Comparison of ENCODE assay signal across 8 mouse cellular contexts in the genomic region with DNA sequence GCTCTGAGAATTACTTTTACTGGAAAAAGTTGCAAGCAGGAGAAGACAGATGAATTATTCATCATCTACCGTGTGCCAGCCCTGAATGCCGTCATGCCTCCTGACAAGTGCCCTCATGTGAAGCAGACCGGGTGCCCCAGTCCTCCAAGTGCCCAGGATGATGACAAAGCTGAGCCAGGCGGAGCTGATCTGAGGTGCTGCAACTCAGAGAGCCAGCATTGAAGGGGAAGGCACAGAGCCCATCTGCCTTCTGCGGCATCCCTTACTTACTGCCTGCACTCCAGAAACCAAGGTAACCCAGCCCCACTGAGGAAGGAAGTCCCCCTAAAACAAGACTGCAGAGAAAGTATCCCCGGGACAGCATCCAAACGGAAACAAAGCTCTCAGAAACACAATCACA.
DNase-seq lines count a peak whose midpoint lies in the region; ATAC-seq and TF ChIP-seq lines count a peak whose summit lies in the region.

No protein-coding gene starts in this region.

- no peak for TF ChIP-seq EP300 in heart, postnatal 0 days (IDR thresholded peaks at IDR 0.05; ENCODE audit: low read depth)

- no peak overlapping the region for H3ac ChIP-seq in myocyte (ENCODE audit: control insufficient read depth, insufficient read length)

- H3K9ac ChIP-seq in kidney, embryonic 14.5 days (ENCODE audit: low read depth, low read length): no peak overlapping the region
- H3K9ac ChIP-seq in heart, postnatal 0 days (replicated peaks; ENCODE audit: low read depth, low read length): no peak overlapping the region
- H3K9ac ChIP-seq in intestine, embryonic 16.5 days (ENCODE audit: low read depth, low read length): no peak overlapping the region

- no peak for TF ChIP-seq CTCF in heart, postnatal 0 days (IDR thresholded peaks at IDR 0.05; ENCODE audit: low read depth)

- H3K27ac ChIP-seq in kidney, embryonic 14.5 days (ENCODE audit: low read depth, low read length): no peak overlapping the region
- peak overlapping the region; percentile 47; the same call in 1 of the 2 replicates for H3K27ac ChIP-seq in heart, postnatal 0 days (ENCODE audit: low read depth)
- H3K27ac ChIP-seq in intestine, embryonic 16.5 days (ENCODE audit: low read length): no peak overlapping the region

- no peaks in the 10 kb centered on the region for H3K36me3 ChIP-seq in kidney, embryonic 14.5 days (ENCODE audit: control insufficient read depth, insufficient read depth, low read length)
- no peaks in the 10 kb centered on the region for H3K36me3 ChIP-seq in heart, postnatal 0 days (replicated peaks; ENCODE audit: control insufficient read depth, insufficient read depth, low read length)
- no peaks in the 10 kb centered on the region for H3K36me3 ChIP-seq in myocyte (ENCODE audit: control insufficient read depth, insufficient read depth)
- H3K36me3 ChIP-seq in intestine, embryonic 16.5 days (ENCODE audit: control insufficient read depth, insufficient read depth, low read length): no peaks in the 10 kb centered on the region

- WGBS in kidney, embryonic 14.5 days: 82% methylated on average over 7 of the region's 7 CpGs
- 57% methylated on average over 7 of the region's 7 CpGs for WGBS in heart, postnatal 0 days
- WGBS in intestine, embryonic 16.5 days: 78% methylated on average over 7 of the region's 7 CpGs

- H3K4me1 ChIP-seq in kidney, embryonic 14.5 days (ENCODE audit: control insufficient read depth, insufficient read depth, low read length): peaks cover 3% of the 10 kb centered on the region; the same call in 1 of the 2 replicates
- peaks cover 35% of the 10 kb centered on the region for H3K4me1 ChIP-seq in heart, postnatal 0 days (ENCODE audit: control insufficient read depth, insufficient read depth)
- peaks cover 7% of the 10 kb centered on the region; the same call in 1 of the 2 replicates for H3K4me1 ChIP-seq in intestine, embryonic 16.5 days (ENCODE audit: control insufficient read depth, insufficient read depth, low read length)

- H3K4me2 ChIP-seq in kidney, embryonic 14.5 days (replicated peaks; ENCODE audit: low read depth, low read length): no peak overlapping the region
- H3K4me2 ChIP-seq in heart, postnatal 0 days (ENCODE audit: low read depth, low read length): no peak overlapping the region
- peak overlapping the region; percentile 74 for H3K4me2 ChIP-seq in myocyte (ENCODE audit: low read depth)
- no peak overlapping the region for H3K4me2 ChIP-seq in intestine, embryonic 16.5 days (ENCODE audit: low read depth, low read length)

- H3K27me3 ChIP-seq in kidney, embryonic 14.5 days (ENCODE audit: control insufficient read depth, insufficient read depth, low read length): no peaks in the 10 kb centered on the region
- H3K27me3 ChIP-seq in heart, postnatal 0 days (ENCODE audit: control insufficient read depth, insufficient read depth, low read length): no peaks in the 10 kb centered on the region
- H3K27me3 ChIP-seq in myocyte (ENCODE audit: control insufficient read depth, insufficient read depth, insufficient read length): no peaks in the 10 kb centered on the region
- H3K27me3 ChIP-seq in intestine, embryonic 16.5 days (replicated peaks; ENCODE audit: control insufficient read depth, insufficient read depth, low read length): no peaks in the 10 kb centered on the region

- no peaks in the 10 kb centered on the region for H3K9me3 ChIP-seq in kidney, embryonic 14.5 days (ENCODE audit: control insufficient read depth, low read length)
- no peaks in the 10 kb centered on the region for H3K9me3 ChIP-seq in heart, postnatal 0 days (replicated peaks; ENCODE audit: control insufficient read depth, low read length)
- H3K9me3 ChIP-seq in intestine, embryonic 16.5 days (ENCODE audit: control insufficient read depth, low read length): no peaks in the 10 kb centered on the region

- no peak for ATAC-seq in kidney, embryonic 14.5 days (ENCODE audit: low FRiP score, low TSS enrichment)
- ATAC-seq in heart, postnatal 0 days (ENCODE audit: insufficient read depth, low read depth): no peak
- no peak for ATAC-seq in intestine, embryonic 16.5 days
- ATAC-seq in megakaryocyte-erythroid progenitor cell, adult 5-6 weeks (replicated peaks; ENCODE audit: low FRiP score, low TSS enrichment, poor library complexity, severe bottlenecking): no peak

- peak; percentile 72 for DNase-seq in kidney, adult 11 months
- peak; percentile 87 for DNase-seq in cerebellum, adult 9-10 months
- no peak for DNase-seq in heart, postnatal 0 days (ENCODE audit: low spot score)
- DNase-seq in ovary, postnatal 10 days (ENCODE audit: low spot score): no peak

- no peaks in the 10 kb centered on the region for H3K79me2 ChIP-seq in myocyte (ENCODE audit: control insufficient read depth, insufficient read depth)

- peak; percentile 33 for TF ChIP-seq POLR2A in myocyte (IDR thresholded peaks at IDR 0.05; ENCODE audit: insufficient read length, low read depth)

- no peak overlapping the region for H3K4me3 ChIP-seq in kidney, embryonic 14.5 days (ENCODE audit: low read length)
- no peak overlapping the region for H3K4me3 ChIP-seq in heart, postnatal 0 days (ENCODE audit: low read depth, low read length)
- peak overlapping the region; percentile 25 for H3K4me3 ChIP-seq in myocyte
- H3K4me3 ChIP-seq in intestine, embryonic 16.5 days (ENCODE audit: low read length): no peak overlapping the region

TF ChIP-seq in myocyte, 11 proteins besides CTCF, POLR2A, EP300 and RAD21:
- TF ChIP-seq SRF (IDR thresholded peaks at IDR 0.05; ENCODE audit: control insufficient read depth, insufficient read length, low read depth): no peak
- TF ChIP-seq CEBPB (IDR thresholded peaks at IDR 0.05; ENCODE audit: insufficient read depth, poor library complexity, severe bottlenecking): no peak
- TF ChIP-seq MYOG (IDR thresholded peaks at IDR 0.05; ENCODE audit: control insufficient read depth in 1 of 3, insufficient read depth in 1 of 3, insufficient read length in 2 of 3, low read depth in 2 of 3): no peak

Comparison
In these comparisons a context has a peak if more than half of its experiments do, and no peak if none do; other contexts are left out.
1. DNase-seq: peak in kidney, adult 11 months (single experiment) and cerebellum, adult 9-10 months (single experiment); none in heart, postnatal 0 days (single experiment) and ovary, postnatal 10 days (single experiment).